Mouse (Mus musculus): Measurements from ENCODE around the gene Gm10073.

DNA sequence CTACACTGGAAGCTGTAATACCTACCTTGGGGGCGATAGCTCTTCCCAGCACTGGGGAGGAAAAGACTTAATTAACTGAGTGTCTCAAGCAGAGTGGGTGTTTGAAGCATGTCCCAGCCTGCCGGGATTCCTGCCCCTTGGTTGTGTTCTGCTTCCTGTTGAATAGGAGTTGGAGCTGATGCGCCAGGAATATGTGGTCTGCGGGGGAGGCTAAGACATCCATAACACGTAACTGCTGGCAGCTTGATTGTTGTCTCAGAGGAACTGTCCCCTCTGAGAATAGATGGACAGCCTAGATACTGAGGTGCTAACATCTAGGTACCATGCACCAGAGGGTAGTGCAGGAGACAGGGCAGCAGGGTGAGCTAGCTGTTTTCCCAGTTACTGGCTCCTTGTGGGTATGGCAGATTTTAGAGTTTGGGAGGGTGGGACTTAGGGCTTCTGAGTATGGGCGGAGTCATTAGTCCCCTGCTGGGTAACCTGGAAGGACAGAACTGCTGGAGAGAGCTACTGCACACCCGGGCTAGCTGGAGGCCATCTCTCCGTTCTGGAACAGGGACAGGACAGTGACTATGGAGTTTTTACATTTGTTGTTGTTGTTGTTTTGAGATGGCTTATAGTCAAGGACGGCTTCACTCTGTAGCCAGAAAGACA lies 44.5 kb downstream of the Gm10073 start:
- TF ChIP-seq CHD2 (IDR thresholded peaks at IDR 0.05; ENCODE audit: low read depth, low read length) (no peak), ZNF384 (IDR thresholded peaks at IDR 0.05; ENCODE audit: low read depth, low read length) (no peak), ZC3H11A (IDR thresholded peaks at IDR 0.05; ENCODE audit: borderline replicate concordance, low read depth, low read length) (no peak), HCFC1 (IDR thresholded peaks at IDR 0.05; ENCODE audit: borderline replicate concordance, insufficient read depth, low read length) (no peak)

All from ES-E14 (cell line).